Mouse (Mus musculus) megakaryocyte-erythroid progenitor cell, adult 5 weeks (primary cell): ENCODE data around the gene Ndufa12. TPM values are rescaled to one million over a fixed set of nuclear protein-coding genes. Genes with fewer than 3 reads are reported as not detected.

Source experiments
- polyA plus RNA-seq: library from polyadenylated mRNA; stranded (reverse); fragments of >175 nt; gene quantifications from 2 replicates; pipeline ENCODE4 v1.2.3, GENCODE M21; 2012

Ndufa12 gene
- polyA plus RNA-seq, result 850 and 866 TPM in 2 replicates

DNA sequence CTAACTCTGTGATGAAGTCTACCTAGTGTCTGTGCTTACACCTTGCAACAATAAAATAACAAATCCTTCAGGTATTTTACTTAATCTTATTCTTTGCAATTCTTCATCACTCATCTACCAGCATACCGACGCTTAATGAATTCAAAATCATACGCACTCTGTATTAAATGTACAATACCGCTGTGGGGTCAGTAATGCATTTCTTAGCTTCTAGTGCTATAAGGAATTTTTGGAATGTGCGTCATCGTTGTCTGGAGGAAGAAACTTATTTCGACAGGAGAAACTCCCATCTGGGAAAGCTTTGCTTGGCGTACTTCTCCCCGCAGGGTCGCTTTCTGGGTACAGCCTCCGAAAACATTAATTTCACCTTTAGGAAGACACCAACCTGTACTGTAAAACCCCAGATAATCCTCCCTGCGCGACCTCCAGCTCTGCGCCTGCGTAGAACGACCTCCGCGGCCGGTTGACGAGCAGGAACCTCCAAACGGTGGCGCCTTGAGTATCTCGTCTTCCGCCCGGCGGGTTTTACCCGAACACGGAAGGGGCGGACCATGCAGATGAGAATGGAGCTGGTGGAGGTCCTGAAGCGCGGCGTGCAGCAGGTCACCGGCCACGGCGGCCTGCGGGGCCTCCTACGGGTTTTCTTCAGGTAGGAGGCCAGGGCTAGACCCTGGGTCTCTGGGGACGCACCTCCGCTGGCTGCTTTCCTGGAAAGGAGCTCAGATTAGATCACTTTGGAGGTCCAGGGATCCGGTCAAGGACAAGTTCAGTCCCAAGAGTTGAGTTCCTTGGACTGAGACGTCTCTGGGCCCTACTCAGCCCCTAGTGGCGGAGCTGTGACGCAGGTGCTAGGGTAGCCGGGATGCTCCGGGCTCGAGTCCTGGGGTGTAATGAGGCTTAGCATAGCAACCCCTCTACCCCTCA, at the start of gene Ndufa12:
TSS of gene Ndufa12 (plus strand) at position 239 of the 924 bp plus-strand sequence.

Other genes with a start within 250 kb of the Ndufa12 start
- gene Vezt, start 162.9 kb upstream of the Ndufa12 start, polyA plus RNA-seq, result 1.6 and 2.2 TPM in 2 replicates
- gene Fgd6, start 162.7 kb upstream of the Ndufa12 start, polyA plus RNA-seq, result 0.20 and 0.29 TPM in 2 replicates
- 2.2 TPM in 2 replicates for gene Nr2c1, start 50.7 kb upstream of the Ndufa12 start, polyA plus RNA-seq
- gene Gm4792, start 100.0 kb downstream of the Ndufa12 start, polyA plus RNA-seq, result not detected in 2 replicates
- gene Tmcc3, start 113.2 kb downstream of the Ndufa12 start, polyA plus RNA-seq, result 0.11 and 0.13 TPM in 2 replicates